Mouse (Mus musculus): ENCODE results near the gene Lhfp. TPM values are rescaled to one million over a fixed set of nuclear protein-coding genes. Genes with fewer than 3 reads are reported as not detected.

Gene Lhfp
- polyA plus RNA-seq, 1 experiment from 2014 or later = 50.8 TPM

- no peak overlapping the region for H3K4me3 ChIP-seq
- H3K4me1 ChIP-seq = peaks cover 8% of the 10 kb centered on the region; the same call in 1 of the 2 replicates
- H3K27ac ChIP-seq = no peak overlapping the region
- whole genome bisulfite sequencing = 56% methylated on average over 1 of the region's 1 CpGs
- no peaks in the 10 kb centered on the region for H3K27me3 ChIP-seq (ENCODE audit: insufficient read depth, poor library complexity, severe bottlenecking)
- no peaks in the 10 kb centered on the region; the same call in 1 of the 2 replicates for H3K9me3 ChIP-seq
- no peaks in the 10 kb centered on the region; the same call in 1 of the 2 replicates for H3K36me3 ChIP-seq
- DNase-seq (ENCODE audit: low spot score) = no peak
These were observed 109.8 kb downstream of the Lhfp start for GRCm38 (mm10) chr3:53151081-53151480.

- DNase-seq (ENCODE audit: low spot score) = no peak
- Histone ChIP-seq H3K9me3 (no peaks in the 10 kb centered on the region; the same call in 1 of the 2 replicates), H3K27me3 (ENCODE audit: insufficient read depth, poor library complexity, severe bottlenecking) (no peaks in the 10 kb centered on the region), H3K4me3 (no peak overlapping the region), H3K36me3 (no peaks in the 10 kb centered on the region; the same call in 1 of the 2 replicates), H3K27ac (no peak overlapping the region), H3K4me1 (peaks cover 8% of the 10 kb centered on the region; the same call in 1 of the 2 replicates)
- WGBS = 60% methylated on average over 1 of the region's 1 CpGs
These were observed 110.3 kb downstream of the Lhfp start for GRCm38 (mm10) chr3:53151607-53152006.

GRCm38 (mm10) chr3:53161963-53162362, 120.6 kb downstream of the Lhfp start:
- no peaks in the 10 kb centered on the region for H3K27me3 ChIP-seq (ENCODE audit: insufficient read depth, poor library complexity, severe bottlenecking)
- no peak overlapping the region for H3K27ac ChIP-seq
- no peaks in the 10 kb centered on the region for H3K9me3 ChIP-seq
- WGBS = 68% methylated on average over 3 of the region's 3 CpGs
- no peaks in the 10 kb centered on the region for H3K36me3 ChIP-seq
- no peak for DNase-seq (ENCODE audit: low spot score)
- no peak overlapping the region for H3K4me3 ChIP-seq
- H3K4me1 ChIP-seq = peaks cover 26% of the 10 kb centered on the region

- Histone ChIP-seq H3K27ac (0 out of 2 replicates have a peak overlapping the region, but pooled peaks have one; percentile 42), H3K9me3 (no peaks in the 10 kb centered on the region), H3K4me1 (peaks cover 19% of the 10 kb centered on the region), H3K36me3 (no peaks in the 10 kb centered on the region), H3K27me3 (ENCODE audit: insufficient read depth, poor library complexity, severe bottlenecking) (no peaks in the 10 kb centered on the region), H3K4me3 (no peak overlapping the region)
- 84% methylated on average over 10 of the region's 10 CpGs for WGBS
- no peak for DNase-seq (ENCODE audit: low spot score)
These were observed 124.0 kb downstream of the Lhfp start for GRCm38 (mm10) chr3:53165281-53165680.

GRCm38 (mm10) chr3:53166001-53166400, 124.7 kb downstream of the Lhfp start:
- WGBS = 42% methylated on average over 8 of the region's 8 CpGs
- Histone ChIP-seq H3K27me3 (ENCODE audit: insufficient read depth, poor library complexity, severe bottlenecking) (no peaks in the 10 kb centered on the region), H3K4me3 (no peak overlapping the region), H3K27ac (0 out of 2 replicates have a peak overlapping the region, but pooled peaks have one; percentile 33), H3K36me3 (no peaks in the 10 kb centered on the region), H3K9me3 (no peaks in the 10 kb centered on the region), H3K4me1 (peaks cover 19% of the 10 kb centered on the region)
- DNase-seq (ENCODE audit: low spot score) = no peak

- Histone ChIP-seq H3K4me3 (no peak overlapping the region), H3K27me3 (ENCODE audit: insufficient read depth, poor library complexity, severe bottlenecking) (no peaks in the 10 kb centered on the region), H3K27ac (no peak overlapping the region), H3K4me1 (peaks cover 9% of the 10 kb centered on the region; the same call in 1 of the 2 replicates), H3K36me3 (no peaks in the 10 kb centered on the region), H3K9me3 (no peaks in the 10 kb centered on the region)
- WGBS = 84% methylated on average over 3 of the region's 3 CpGs
- no peak for DNase-seq (ENCODE audit: low spot score)
These were observed 128.2 kb downstream of the Lhfp start for GRCm38 (mm10) chr3:53169486-53169885.

GRCm38 (mm10) chr3:53173310-53174063, 132.2 kb downstream of the Lhfp start:
- H3K27ac ChIP-seq = no peak overlapping the region
- no peak overlapping the region for H3K4me3 ChIP-seq
- H3K9me3 ChIP-seq = no peaks in the 10 kb centered on the region
- H3K36me3 ChIP-seq = no peaks in the 10 kb centered on the region
- 79% methylated on average over 10 of the region's 10 CpGs for WGBS
- DNase-seq (ENCODE audit: low spot score) = no peak
- no peaks in the 10 kb centered on the region for H3K4me1 ChIP-seq
- no peaks in the 10 kb centered on the region for H3K27me3 ChIP-seq (ENCODE audit: insufficient read depth, poor library complexity, severe bottlenecking)

- Histone ChIP-seq H3K4me1 (no peaks in the 10 kb centered on the region), H3K36me3 (no peaks in the 10 kb centered on the region), H3K4me3 (no peak overlapping the region), H3K9me3 (no peaks in the 10 kb centered on the region), H3K27ac (no peak overlapping the region), H3K27me3 (ENCODE audit: insufficient read depth, poor library complexity, severe bottlenecking) (no peaks in the 10 kb centered on the region)
- DNase-seq (ENCODE audit: low spot score) = no peak
- 86% methylated on average over 6 of the region's 6 CpGs for WGBS
These were observed 138.6 kb downstream of the Lhfp start for GRCm38 (mm10) chr3:53179936-53180335.

GRCm38 (mm10) chr3:53185439-53185838, 144.1 kb downstream of the Lhfp start:
- H3K4me1 ChIP-seq = no peaks in the 10 kb centered on the region
- 84% methylated on average over 2 of the region's 2 CpGs for WGBS
- no peak overlapping the region for H3K27ac ChIP-seq
- H3K27me3 ChIP-seq (ENCODE audit: insufficient read depth, poor library complexity, severe bottlenecking) = no peaks in the 10 kb centered on the region
- no peak overlapping the region for H3K4me3 ChIP-seq
- no peak for DNase-seq (ENCODE audit: low spot score)
- no peaks in the 10 kb centered on the region for H3K9me3 ChIP-seq
- H3K36me3 ChIP-seq = no peaks in the 10 kb centered on the region

- Histone ChIP-seq H3K4me3 (no peak overlapping the region), H3K9me3 (no peaks in the 10 kb centered on the region), H3K36me3 (no peaks in the 10 kb centered on the region), H3K27ac (no peak overlapping the region), H3K4me1 (no peaks in the 10 kb centered on the region), H3K27me3 (ENCODE audit: insufficient read depth, poor library complexity, severe bottlenecking) (no peaks in the 10 kb centered on the region)
- 85% methylated on average over 4 of the region's 4 CpGs for WGBS
- DNase-seq (ENCODE audit: low spot score) = no peak
These were observed 152.1 kb downstream of the Lhfp start for GRCm38 (mm10) chr3:53193441-53193840.

- no peak overlapping the region for H3K27ac ChIP-seq
- DNase-seq (ENCODE audit: low spot score) = no peak
- peaks cover 1% of the 10 kb centered on the region; the same call in 1 of the 2 replicates for H3K4me1 ChIP-seq
- H3K27me3 ChIP-seq (ENCODE audit: insufficient read depth, poor library complexity, severe bottlenecking) = no peaks in the 10 kb centered on the region
- WGBS = 87% methylated on average over 8 of the region's 8 CpGs
- H3K4me3 ChIP-seq = no peak overlapping the region
- no peaks in the 10 kb centered on the region for H3K9me3 ChIP-seq
- H3K36me3 ChIP-seq = no peaks in the 10 kb centered on the region
These were observed 154.4 kb downstream of the Lhfp start for GRCm38 (mm10) chr3:53195666-53196107.

GRCm38 (mm10) chr3:53200175-53200574, 158.8 kb downstream of the Lhfp start:
- no peaks in the 10 kb centered on the region for H3K27me3 ChIP-seq (ENCODE audit: insufficient read depth, poor library complexity, severe bottlenecking)
- H3K36me3 ChIP-seq = no peaks in the 10 kb centered on the region
- 75% methylated on average over 8 of the region's 8 CpGs for WGBS
- H3K4me3 ChIP-seq = no peak overlapping the region
- no peak for DNase-seq (ENCODE audit: low spot score)
- no peak overlapping the region for H3K27ac ChIP-seq
- H3K4me1 ChIP-seq = peaks cover 44% of the 10 kb centered on the region
- no peaks in the 10 kb centered on the region for H3K9me3 ChIP-seq

GRCm38 (mm10) chr3:53200853-53201252, 159.5 kb downstream of the Lhfp start:
- 38% methylated on average over 10 of the region's 10 CpGs for WGBS
- Histone ChIP-seq H3K9me3 (no peaks in the 10 kb centered on the region), H3K4me1 (peaks cover 47% of the 10 kb centered on the region), H3K27me3 (ENCODE audit: insufficient read depth, poor library complexity, severe bottlenecking) (no peaks in the 10 kb centered on the region), H3K4me3 (no peak overlapping the region), H3K36me3 (no peaks in the 10 kb centered on the region), H3K27ac (peak overlapping the region; percentile 24; the same call in 1 of the 2 replicates)
- no peak for DNase-seq (ENCODE audit: low spot score)
